Mouse (Mus musculus): ENCODE data around the gene Saysd1. TPM values are rescaled to one million over a fixed set of nuclear protein-coding genes. Genes with fewer than 3 reads are reported as not detected.

Saysd1 gene
- total RNA-seq, 2 experiments from 2014 or later = 2.9 to 3.2 TPM

GRCm38 (mm10) chr14:20175114-20175513 lies 36.8 kb upstream of the Saysd1 start:
- Histone ChIP-seq H3K27ac (no peak overlapping the region), H3K4me3 (no peak overlapping the region)
- no peak for TF ChIP-seq CTCF (IDR thresholded peaks at IDR 0.05)
- DNase-seq = no peak
- intact Hi-C loops (cut with DNase I) = no loop called here

DNA sequence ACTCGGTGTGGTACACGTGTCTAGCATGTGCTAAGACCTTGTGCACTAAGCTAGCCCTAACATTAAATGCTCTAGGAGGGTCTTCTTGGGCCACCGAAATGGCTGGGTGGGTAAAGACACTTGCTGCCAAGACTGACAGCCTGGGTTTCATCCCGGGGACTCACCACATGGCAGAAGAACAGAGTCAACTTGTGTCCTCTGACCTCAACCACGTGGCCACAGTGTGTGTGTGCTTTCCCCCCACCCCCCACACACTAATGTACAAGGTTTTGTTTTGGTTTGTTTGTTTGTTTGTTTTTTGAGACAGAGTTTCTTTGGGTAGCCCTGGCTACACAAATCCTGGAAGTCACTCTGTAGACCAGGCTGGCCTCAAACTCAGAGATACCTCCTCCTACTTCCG lies 36.4 kb upstream of the Saysd1 start:
- DNase-seq = no peak
- TF ChIP-seq CTCF (IDR thresholded peaks at IDR 0.05) = no peak
- intact Hi-C loops (cut with DNase I) = no loop called here
- H3K4me3 ChIP-seq = no peak overlapping the region
- H3K27ac ChIP-seq = no peak overlapping the region

- intact Hi-C loops (cut with DNase I) = no loop called here
- DNase-seq = no peak
- no peak overlapping the region for H3K27ac ChIP-seq
- no peak overlapping the region for H3K4me3 ChIP-seq
- TF ChIP-seq CTCF (IDR thresholded peaks at IDR 0.05) = no peak
These were observed 35.6 kb upstream of the Saysd1 start for GRCm38 (mm10) chr14:20173873-20174490.

GRCm38 (mm10) chr14:20172924-20173323 lies 34.6 kb upstream of the Saysd1 start:
- no peak for DNase-seq
- intact Hi-C loops (cut with DNase I) = no loop called here
- no peak for TF ChIP-seq CTCF (IDR thresholded peaks at IDR 0.05)
- H3K4me3 ChIP-seq = no peak overlapping the region
- H3K27ac ChIP-seq = no peak overlapping the region

DNA sequence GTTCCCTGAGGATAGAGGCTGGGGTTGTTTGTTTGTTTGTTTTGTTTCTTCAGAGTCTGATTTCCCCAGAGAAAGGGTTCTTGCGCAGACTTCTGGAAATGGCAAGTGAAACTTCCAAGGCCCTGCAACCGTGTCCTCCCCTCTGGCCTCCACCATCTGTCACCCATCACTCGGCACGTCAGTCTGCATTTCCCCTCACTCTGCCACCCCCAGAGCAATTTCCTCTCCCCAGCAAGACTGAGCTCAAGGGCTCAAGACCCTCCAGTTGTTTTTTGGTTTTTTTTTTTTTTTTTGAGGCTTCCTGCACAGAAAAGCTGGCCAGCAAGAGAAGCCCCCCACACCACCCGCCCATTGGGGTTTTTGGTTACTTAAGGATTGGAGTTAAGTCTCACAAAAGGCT lies 34.2 kb upstream of the Saysd1 start:
- DNase-seq = no peak
- intact Hi-C loops (cut with DNase I) = no loop called here

DNA sequence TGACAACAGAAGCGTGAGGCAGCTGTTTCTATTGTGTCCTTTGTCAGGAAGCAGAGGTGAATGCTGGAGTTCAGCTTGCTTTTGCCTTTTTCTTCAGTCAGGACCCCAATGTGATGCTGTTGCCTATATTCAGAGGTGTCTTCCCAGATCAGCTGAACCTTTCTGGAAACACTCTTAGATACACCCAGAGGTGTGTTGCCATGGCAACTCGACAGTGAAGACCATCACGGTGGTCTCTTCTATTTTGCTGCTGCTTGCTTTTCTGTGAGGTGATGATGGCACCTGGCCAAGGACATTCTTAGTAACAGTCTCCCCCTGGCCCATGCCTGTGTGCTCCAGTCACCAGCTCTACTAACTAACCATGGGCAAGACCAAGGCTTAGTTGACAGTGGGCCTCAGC lies 33.5 kb upstream of the Saysd1 start:
- Histone ChIP-seq H3K27ac (no peak overlapping the region), H3K4me3 (no peak overlapping the region)
- intact Hi-C loops (cut with DNase I) = no loop called here
- DNase-seq = no peak
- TF ChIP-seq CTCF (IDR thresholded peaks at IDR 0.05) = no peak

More for the DNA sequence above, 34.2 kb upstream of the Saysd1 start:
- TF ChIP-seq CTCF (IDR thresholded peaks at IDR 0.05) = no peak
- Histone ChIP-seq H3K4me3 (no peak overlapping the region), H3K27ac (no peak overlapping the region)

GRCm38 (mm10) chr14:20169251-20169650 lies 30.9 kb upstream of the Saysd1 start:
- Histone ChIP-seq H3K27ac (no peak overlapping the region), H3K4me3 (no peak overlapping the region)
- no peak for DNase-seq
- no peak for TF ChIP-seq CTCF (IDR thresholded peaks at IDR 0.05)
- intact Hi-C loops (cut with DNase I) = no loop called here

GRCm38 (mm10) chr14:20168478-20168877 lies 30.1 kb upstream of the Saysd1 start:
- H3K27ac ChIP-seq = no peak overlapping the region
- no peak for TF ChIP-seq CTCF (IDR thresholded peaks at IDR 0.05)
- no peak overlapping the region for H3K4me3 ChIP-seq
- DNase-seq = no peak
- intact Hi-C loops (cut with DNase I) = no loop called here

DNA sequence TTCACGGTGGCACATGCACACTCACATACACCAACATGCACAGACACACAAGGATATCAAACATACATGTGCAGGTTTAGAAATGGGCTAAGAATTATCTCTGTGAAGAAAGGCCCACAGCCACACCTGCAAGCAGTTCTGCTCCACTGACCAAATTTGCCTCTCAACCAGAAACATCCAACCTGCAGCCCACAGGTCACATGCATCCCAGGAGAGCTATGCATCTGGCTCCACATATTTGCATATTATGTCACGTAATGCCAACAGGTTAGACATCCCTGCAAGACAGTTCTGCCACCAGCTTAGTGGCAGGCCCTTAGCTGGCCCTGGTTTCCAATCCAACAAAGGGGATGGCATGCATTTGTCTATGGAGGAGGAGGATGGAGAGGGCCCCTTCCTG lies 29.7 kb upstream of the Saysd1 start:
- Histone ChIP-seq H3K4me3 (no peak overlapping the region), H3K27ac (no peak overlapping the region)
- TF ChIP-seq CTCF (IDR thresholded peaks at IDR 0.05) = no peak
- intact Hi-C loops (cut with DNase I) = no loop called here
- DNase-seq = no peak

DNA sequence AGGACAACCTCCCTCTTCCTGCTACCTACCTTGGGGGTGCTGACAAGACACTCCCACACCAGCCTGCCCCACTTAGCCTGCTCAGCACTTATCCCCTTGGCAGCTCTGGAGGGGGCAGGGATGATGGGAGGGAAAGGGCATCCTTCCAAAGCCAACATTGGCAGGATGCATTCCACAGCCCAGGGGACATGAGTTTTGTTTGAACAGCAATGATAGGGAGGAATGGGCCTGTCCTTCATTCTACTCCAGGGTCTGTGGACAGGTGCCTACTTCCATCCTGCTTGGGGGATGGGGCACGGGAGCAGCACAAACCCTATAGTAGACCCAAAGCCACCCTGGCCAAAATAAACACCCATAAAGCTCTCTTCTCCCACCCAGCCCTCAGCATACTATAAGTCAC lies 27.1 kb upstream of the Saysd1 start:
- intact Hi-C loops (cut with DNase I) = no loop called here
- no peak for DNase-seq
- no peak for TF ChIP-seq CTCF (IDR thresholded peaks at IDR 0.05)

GRCm38 (mm10) chr14:20164438-20164837 lies 26.1 kb upstream of the Saysd1 start:
- Histone ChIP-seq H3K4me3 (no peak overlapping the region), H3K27ac (no peak overlapping the region)
- no peak for TF ChIP-seq CTCF (IDR thresholded peaks at IDR 0.05)
- DNase-seq = no peak
- intact Hi-C loops (cut with DNase I) = no loop called here

More for the DNA sequence above, 27.1 kb upstream of the Saysd1 start:
- H3K27ac ChIP-seq = no peak overlapping the region
- no peak overlapping the region for H3K4me3 ChIP-seq

GRCm38 (mm10) chr14:20162686-20163085 lies 24.4 kb upstream of the Saysd1 start:
- TF ChIP-seq CTCF (IDR thresholded peaks at IDR 0.05) = no peak
- intact Hi-C loops (cut with DNase I) = no loop called here
- H3K27ac ChIP-seq = peak overlapping the region; percentile 31; the same call in 1 of the 2 replicates
- peak; percentile 66 for DNase-seq
- no peak overlapping the region for H3K4me3 ChIP-seq

DNA sequence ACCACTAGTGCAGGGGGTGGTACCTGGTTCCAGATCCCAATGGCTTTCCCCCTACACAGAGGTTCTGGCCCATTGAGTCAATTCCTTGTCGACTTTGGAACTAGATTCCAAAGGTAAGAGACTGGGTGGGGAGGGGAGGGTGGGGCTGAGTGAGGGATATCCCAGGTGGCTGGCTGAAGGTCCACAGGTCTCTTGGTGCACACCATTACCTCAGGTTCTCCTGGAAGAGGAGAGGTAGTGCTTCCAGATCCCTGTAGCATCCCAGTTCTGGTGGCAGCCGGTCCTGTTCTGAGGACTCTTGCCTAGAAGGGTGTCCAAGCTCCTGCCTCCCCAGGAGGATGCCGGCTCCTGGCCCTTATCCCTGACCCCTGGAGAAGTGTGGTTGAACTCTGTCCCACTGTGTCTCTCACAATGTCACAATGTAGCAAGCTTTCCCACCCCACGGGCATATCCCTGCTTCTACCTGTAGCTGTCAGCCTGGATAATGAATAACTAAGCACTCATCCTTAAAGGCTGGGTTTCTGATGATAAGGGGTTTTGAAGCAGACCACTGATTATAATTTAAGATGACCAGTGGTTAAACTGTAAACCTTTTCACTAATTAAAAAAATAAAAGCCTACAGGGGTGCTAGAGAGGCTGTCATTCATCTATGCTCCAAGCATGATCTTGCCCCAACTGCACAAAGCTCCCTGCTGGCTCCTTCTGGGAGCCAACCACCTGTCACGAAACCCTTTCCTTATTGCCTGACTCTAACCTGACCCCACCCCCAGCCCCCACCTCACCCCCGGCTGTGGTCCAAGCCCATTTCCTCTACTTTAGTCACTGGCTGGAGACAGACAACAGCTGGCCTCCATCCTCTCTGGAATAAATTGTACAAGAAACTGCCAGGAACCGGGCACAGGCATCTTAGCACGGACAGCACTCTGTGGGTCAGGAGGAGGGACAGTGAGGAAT lies 20.7 kb upstream of the Saysd1 start:
- intact Hi-C loops (cut with DNase I) = no loop called here
- TF ChIP-seq CTCF (IDR thresholded peaks at IDR 0.05) = no peak

More for the DNA sequence above, 20.7 kb upstream of the Saysd1 start:
- Histone ChIP-seq H3K27ac (no peak overlapping the region), H3K4me3 (no peak overlapping the region)
- no peak for DNase-seq

All from gastrocnemius, adult 2 months (tissue).